Mouse (Mus musculus): ENCODE measurements around the gene Mfsd9.
"Not testable (repeated sequence)": the region's sequence is repeated elsewhere in the genome, so short reads cannot be mapped to it uniquely, and the experiment has no call there.

Mfsd9 gene

DNA sequence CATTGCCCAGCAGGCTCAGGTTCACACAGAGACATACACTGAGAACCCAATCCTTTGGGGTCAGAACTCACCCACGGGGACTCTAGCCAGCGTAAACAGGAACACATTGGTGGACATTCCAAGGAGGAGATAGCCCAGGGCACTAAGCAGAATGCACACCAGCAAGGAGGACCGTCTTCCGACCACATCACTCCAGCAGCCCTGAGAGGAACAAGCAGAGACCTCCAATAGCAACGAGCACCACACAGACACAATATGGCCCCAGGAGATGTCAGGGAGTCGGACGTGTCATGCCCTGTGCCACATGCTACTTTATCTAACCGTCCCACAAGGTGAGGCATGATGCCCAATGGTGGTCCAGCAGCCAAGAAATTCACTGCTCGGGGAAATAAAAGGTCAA lies 6.2 kb downstream of the Mfsd9 start:
- in situ Hi-C loops (cut with MboI, MseI): no loop called here

DNA sequence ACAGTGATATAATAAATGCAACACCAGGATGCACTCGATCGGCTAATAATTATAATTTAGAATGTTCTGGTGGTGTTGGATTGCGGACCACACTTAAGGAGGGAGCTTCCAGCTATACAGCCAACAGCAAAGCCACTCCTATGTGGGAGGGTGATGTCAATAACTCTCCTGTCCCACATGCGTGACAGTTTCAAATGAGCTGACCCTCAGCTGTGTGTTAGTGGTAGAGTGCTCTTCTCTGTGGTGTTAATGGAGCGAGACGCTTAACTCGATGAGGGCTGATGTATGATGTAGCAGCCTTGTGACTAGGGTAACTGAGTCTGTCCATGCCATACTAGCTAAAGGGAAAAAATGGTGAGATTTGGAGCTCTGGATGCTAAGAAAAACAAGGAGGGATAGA lies 7.0 kb downstream of the Mfsd9 start:
- in situ Hi-C loops (cut with MboI, MseI): no loop called here

DNA sequence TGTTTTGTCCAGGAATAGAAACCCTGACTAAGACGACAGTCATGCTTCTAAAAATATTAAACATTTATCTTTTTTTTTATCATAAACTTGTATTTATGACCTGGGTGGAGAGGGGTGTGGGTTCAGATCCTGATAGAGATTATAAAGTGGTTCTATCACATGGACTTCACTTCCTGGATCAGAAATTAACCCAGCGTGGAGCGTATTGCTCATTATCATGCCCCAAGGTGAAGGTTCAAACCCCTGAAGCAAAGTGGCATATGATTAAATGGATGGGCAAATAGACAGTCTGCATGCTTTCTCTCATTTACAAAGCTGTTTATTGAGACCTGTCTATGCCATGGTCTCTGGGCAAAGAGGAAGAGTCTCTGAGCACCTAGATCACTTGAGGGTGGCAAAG lies 13.7 kb downstream of the Mfsd9 start:
- in situ Hi-C loops (cut with MboI, MseI): no loop called here

DNA sequence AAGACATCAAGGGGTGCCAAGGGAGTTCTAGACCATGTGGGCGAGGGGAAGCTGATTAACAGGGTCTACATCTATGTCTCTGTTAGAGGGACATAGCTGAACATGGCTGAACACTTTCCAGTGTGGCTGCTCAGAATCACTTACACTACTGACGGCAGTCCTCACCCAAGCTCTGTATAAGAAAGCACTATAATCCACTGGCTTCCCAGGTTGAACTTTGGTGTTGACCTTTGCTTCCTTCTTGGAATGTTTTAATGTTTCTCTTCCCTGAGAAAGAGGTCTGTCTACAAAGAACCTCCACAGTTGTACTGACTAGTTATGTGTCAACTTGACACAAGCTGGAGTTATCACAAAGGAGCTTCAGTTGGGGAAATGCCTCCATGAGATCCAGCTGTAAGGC lies 14.4 kb downstream of the Mfsd9 start:
- in situ Hi-C loops (cut with MboI, MseI): no loop called here

DNA sequence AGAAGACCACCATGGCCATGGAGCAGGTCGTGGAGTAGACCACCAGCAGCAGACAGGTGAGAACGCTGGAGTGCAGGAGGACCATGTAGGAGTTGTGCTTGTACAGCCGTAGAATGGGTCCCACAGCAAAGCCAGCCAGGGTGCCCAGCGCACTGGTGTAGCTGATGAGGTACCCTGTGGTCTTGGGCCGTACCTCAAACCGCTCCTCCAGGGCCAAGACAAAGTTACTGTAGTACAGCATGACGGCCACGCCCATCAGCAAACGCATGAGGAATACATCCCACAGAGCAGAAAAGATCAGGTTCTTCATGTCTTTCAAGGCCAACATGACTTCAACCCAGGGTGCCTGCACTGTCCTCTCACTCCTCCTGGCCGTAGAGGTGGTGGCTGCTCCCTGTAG lies 16.4 kb downstream of the Mfsd9 start:
- in situ Hi-C loops (cut with MboI, MseI): no loop called here

DNA sequence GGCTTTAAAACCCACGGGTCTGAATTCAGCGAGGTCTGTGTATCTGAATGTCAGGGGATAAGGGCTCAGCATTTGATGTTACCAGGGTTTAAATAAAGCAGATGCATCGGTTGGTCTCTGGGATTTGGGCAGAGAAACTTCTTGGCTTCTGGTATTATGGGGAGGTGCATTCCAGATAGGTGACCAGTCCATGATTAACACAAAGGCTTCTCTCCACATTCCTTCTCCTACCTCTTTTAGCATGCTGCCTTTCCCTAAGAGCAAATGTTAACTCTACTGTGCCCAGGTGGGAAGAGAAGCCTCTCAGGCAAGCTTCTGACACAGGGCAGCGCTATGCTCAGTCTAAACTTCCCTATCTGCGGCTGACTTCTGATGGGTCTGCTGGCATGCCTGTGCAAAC lies 17.3 kb downstream of the Mfsd9 start:
- in situ Hi-C loops (cut with MboI, MseI): no loop called here

DNA sequence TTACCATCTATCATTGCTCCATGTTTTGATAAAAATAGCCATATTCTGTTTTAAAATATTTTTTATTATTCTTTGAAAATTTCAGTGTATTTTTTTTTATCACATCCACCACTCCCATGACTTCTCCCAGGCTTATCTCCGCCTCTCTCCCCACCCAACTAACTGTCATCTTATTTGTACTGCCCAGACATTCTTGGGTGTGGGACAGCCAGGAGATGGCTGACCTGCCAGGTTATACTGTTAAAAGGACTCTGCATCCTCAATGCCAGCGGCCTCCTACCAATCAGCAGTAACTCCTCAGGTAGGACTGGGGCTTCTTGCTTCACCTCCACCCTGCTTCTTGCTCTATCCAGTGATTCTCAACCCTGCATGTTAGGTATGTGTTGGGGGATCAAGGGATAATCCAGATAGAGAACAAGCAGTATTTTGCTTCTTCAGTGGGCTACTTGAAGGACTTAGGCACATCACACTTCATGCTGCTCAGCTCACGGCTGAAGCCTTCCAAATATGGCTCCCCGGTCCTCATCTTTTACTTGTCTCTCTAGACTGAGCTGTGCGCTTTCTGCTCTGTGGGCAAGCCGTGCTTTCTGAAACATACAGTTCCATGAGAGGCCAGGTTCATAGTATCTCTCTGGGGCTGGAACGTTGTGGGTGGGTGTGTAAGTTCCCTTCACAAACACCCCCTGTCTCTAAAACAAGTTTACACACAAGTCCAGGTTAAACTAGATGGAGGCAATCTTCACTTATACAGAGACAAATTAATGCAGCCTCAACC lies 19.1 kb downstream of the Mfsd9 start:
- in situ Hi-C loops (cut with MboI, MseI): no loop called here

DNA sequence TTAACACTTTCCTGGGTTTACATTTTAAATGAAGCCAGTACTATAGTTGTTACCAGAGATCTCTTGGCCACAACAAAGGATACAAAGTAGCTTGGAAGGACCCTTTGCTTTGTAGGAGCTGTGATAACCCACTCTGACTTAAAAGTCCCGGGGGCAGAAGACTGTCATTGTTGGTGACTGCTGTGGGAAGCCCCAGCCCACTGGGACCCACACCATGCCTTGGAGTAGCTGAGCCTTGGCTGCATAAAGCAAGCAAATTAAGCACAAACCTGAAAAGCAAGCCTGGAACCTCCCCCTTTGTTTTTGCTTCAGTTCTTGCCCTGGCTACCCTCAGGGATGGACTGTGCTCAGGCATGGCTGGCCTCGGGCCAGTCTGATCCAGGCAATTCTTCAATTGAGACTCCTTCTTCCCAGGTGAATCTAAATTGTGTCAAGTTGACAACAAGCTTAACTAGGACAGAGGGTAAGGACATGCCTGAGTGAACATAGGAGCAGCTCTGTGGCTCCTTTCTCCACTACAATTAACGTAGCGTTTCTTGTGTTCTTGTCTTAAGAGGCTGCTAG lies 21.1 kb downstream of the Mfsd9 start:
- in situ Hi-C loops (cut with MboI, MseI): no loop called here

DNA sequence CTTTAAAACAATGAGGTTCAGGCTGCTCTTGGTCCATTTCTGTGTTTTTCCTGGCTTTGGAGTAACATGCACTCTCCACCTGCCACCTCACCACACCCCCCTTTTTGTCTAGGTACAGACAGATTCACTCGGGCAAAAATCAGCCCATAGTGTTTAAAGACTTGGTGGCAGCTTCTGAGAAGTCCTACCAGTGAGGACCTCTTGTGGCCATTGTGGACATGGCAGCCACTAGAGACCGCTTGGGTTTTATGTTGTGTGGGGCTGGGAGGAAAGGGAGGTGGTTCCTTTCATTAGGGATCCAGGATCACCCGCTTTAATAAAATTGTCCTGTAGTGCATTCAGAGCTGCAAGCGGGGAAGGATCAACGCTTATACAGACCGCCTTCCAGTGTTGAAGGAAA lies 21.9 kb downstream of the Mfsd9 start:
- in situ Hi-C loops (cut with MboI, MseI): no loop called here

DNA sequence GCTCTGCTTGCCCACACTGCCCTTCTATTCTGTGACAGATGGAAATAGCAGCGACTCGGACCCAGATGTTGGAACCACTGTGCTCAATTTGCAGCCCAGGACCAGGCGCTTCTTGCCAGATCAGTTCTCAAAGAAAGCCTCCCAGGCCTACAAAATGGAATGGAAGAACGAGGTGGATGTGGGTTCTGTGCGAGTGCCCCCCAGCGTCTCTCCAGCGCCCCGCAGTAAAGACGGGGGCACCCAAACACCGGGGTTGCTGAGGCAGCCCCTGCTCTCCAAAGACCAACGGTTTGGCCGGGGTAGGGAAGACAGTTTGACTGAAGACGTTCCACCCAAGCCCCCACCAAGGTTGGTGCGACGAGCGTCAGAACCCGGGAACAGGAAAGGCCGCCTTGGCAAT lies 22.9 kb downstream of the Mfsd9 start:
- in situ Hi-C loops (cut with MboI, MseI): no loop called here

DNA sequence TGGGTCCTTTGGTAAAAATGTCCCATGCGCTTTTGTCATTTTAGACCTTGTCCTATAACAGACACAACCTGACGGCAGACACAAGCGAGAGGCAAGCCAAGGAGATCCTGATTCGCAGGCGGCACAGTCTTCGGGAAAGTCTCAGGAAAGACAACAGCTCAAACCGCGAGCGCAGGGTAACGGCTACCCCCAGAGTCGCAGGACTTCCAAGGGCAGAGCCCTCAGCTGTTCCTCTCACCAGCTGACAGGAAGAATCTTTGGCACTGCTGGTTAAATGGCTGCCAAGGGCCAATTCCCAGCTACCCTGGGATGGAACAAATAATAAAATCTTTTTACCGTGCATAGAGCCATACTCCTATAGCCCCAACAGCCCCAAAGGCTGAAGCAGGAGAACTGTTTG lies 25.0 kb downstream of the Mfsd9 start:
- in situ Hi-C loops (cut with MboI, MseI): no loop called here

DNA sequence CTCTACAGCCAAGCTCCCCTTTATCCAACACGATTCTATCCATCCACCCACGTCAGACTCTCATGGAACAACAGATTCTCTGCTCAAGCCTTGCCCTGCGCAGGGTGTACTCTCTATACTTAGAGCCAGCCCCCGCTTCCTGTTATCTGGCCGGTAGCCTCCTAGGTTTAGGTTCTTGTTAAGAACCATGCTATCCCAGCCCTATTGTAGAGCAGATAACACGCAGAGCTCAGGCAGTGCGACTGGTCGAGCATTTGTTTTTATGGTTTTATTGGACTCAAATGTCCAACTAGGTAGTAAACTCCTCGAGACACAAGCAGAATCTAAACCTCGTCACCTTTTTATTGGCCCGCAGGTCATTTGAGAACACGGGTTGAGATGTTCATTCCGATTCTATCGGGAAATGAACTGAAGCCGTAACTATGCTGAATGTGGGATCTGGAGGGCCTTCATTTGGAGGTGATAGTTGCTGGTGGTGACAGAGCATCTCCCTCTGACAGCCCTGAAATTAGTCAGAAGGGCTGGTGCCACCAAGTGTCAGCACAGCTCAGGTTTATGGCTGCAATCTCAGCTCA lies 25.7 kb downstream of the Mfsd9 start:
- in situ Hi-C loops (cut with MboI, MseI): no loop called here

DNA sequence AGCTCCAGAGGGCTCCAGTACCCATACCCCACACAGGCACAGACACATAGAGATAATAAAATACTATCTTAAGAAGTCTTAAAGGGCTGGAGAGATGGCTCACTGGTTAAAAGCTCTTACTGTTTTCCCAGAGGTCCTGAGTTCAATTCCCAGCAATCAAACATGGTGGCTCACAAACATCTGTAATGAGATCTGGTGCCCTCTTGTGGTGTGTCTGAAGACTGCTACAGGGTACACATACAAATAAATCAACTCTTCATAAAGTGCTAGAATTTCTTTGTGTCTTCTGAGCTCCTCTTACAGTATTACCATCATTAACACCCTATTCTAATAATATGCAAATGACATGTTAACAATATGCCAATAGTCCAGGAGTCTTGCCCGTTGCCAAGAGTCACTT lies 26.4 kb downstream of the Mfsd9 start:
- in situ Hi-C loops (cut with MboI, MseI): no loop called here

DNA sequence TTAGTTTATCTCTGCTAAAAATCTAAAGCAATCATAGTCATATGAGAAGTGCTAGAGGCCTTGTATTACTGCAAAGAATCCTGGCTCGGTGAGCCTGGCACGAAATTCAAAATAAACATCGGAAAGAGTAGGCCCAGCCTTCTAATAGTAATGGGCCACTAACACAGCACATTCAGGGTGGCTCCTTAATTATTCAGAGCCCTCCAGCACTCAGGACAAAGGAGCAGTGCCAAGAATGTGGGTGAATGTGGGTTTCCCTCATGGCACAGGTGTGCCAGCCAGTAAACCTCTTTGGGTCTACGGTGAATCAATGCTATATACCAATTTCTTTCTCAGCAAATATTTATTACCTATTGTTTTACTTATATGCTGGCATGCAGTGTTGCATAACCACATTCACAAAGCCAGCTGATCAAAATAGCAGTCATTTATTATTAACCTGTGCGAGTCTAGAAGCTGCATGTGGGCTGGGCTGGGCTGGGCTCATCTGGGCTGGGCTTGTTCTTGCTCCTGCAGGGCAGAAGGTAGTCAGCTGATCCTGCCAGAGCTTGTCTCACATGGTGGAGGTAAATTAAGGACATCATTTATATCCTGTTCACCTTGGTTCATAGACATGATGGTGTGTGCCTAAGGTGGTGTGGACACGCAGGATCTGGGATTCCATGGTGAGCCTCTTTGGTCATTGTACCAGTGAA lies 30.6 kb downstream of the Mfsd9 start:
- in situ Hi-C loops (cut with MboI, MseI): loop anchor here (5.0 kb wide), 1 partner anchor 178 kb away; the partner anchor contains the start of gene Slc9a4

DNA sequence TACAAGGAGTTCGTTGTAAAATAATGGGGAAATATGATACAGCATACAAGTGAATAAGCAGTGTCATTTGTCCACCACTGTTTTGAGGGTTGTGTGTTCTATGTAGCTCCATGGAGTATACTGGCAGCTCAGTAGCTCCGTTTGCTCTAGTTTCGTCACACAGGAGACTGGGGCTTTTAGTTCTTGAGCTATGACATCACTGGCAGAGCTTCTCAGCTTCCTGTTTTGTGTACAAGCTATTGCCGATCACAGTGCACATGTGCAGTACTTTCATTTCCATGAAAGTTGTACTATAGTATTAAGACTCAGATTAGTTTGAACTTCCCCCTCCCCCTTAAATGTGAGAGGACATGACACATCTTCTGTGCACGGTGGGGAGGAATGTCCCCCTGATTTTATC lies 44.4 kb downstream of the Mfsd9 start:
- in situ Hi-C loops (cut with MboI, MseI): no loop called here

DNA sequence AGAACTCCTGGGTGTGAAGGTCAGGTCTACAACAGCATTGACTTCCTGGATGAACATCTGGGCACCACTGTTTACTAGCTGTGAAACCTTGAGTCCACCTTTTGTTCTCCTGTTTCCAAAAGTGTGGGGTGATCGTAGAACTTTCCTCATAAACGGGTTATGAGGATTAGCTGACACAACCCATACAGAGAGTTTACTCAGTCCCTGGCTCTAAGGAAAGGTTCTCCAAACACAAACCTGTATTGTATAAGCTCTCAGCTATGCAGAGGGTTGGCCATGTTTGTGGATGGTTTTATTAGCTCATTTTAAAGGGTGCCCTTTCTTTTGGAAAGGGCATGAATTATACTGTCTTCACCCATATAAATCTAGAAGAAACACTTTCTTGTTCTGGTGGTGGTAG lies 49.7 kb downstream of the Mfsd9 start:
- in situ Hi-C loops (cut with MboI, MseI): no loop called here

DNA sequence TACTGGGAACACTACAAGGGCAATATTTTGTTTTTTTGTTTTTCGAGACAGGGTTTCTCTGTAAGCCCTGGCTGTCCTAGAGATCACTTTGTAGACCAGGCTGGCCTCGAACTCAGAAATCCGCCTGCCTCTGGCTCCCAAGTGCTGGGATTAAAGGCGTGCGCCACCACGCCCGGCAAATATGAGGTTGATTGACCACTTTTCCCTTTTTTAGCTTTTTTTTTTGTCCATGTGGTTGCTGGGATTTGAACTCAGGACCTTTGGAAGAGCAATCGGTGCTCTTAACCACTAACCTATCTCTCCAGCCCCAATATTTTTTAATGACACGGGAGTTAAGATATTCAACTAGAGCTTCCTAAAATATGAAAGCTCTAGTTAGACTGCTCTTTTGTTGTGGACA lies 52.2 kb downstream of the Mfsd9 start:
- in situ Hi-C loops (cut with MboI, MseI): not testable (repeated sequence)

DNA sequence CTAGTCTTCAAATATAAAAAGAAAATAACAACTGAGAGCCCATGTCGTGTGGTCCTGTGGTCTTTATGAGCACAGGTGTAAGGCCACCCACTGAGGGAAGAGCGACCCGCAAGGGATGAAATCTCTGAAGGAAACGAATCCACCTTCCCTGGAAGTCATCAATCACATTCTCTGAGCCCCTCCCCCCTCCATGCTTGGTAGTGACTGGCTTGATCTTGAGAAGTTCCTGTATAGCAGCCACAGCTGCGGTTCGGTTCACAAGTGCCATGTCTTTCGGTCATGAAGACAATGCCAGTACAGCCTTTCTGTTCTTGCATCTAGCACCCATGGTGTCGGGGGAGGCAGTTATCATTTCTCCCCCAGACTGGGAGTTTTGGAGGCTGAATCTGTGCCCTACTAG lies 52.8 kb downstream of the Mfsd9 start:
- in situ Hi-C loops (cut with MboI, MseI): no loop called here

DNA sequence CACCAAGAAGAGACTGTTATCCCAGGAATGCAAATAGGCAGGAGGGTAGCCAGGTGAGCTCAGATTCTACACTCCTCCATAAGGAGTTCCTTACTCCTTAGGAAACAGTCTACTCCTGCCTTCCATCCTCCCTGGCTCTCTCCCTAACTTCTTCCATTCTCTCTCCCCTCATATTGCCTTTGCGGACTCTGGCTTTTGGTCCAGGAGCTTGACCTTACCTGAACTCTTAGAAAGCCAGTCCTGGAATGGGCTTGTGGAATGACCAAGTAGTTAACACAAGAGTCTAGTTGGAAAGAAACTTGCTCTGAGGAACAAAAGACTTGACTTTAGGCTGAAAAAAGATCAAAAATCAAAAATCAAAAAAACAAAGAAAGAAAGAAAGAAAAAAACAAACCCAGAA lies 61.9 kb downstream of the Mfsd9 start:
- in situ Hi-C loops (cut with MboI, MseI): no loop called here

DNA sequence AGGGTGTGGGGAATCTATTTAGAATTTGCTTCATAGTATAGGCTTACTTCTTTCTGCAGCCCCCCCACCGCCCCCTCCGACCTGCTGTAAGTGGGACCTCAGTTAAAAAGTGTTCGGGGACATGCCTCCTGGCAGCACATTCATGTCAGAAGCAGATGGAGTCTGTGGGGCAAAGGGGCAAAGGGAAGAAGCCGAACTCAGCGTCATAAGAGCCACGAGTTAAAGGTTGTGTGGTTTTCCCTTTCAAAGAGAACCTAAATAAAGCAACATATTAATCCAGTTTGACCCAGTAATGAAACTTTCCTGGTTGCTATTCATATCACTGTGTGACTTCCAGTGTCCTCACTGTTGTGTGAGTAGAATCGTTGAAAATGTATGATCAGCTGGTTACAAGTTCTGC lies 63.1 kb downstream of the Mfsd9 start:
- in situ Hi-C loops (cut with MboI, MseI): no loop called here

DNA sequence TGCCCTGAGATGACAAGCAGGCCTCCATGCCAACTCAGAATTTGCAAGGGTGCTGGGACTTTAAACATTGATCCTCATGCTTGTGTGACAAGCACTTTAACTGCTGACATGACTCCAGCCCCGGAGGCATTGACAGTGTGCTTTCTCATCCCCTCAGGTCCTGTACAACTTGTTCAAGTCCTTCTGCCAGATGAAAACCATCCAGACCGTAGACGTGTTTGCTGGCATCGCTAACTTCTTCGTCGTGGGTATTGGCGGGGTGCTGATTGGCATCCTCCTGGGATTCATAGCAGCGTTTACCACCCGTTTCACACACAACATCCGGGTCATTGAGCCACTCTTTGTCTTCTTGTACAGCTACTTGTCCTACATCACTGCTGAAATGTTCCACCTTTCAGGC lies 64.4 kb downstream of the Mfsd9 start:
- in situ Hi-C loops (cut with MboI, MseI): no loop called here
